ENCODE assay signal across 25 mouse cellular contexts in genomic region chrX:152563034-152563433, GRCm38 (mm10). TPM values are rescaled to one million over a fixed set of nuclear protein-coding genes. Genes with fewer than 3 reads are reported as not detected.
"Had no signal": no experiment of that assay in that cellular context is flagged by ENCODE, and none has a peak within 500 bp of the region (broad histone marks: within the 10 kb centered on the region; RNA-seq: fewer than 3 reads in every experiment).

TSS of gene Cldn34a (plus strand) at chrX:152563334.

- H3K4me3 ChIP-seq: neural tube, embryonic 12.5 days; neural tube, embryonic 13.5 days; neural tube, embryonic 15.5 days; stomach, embryonic 15.5 days had no signal

- DNase-seq: retina, postnatal 1 day; right cerebral cortex, adult 18-20 months; right cerebral cortex, postnatal 14 days; right cerebral cortex, postnatal 25 days; right cerebral cortex, postnatal 4 days; spleen, adult 18-20 months; thymus, adult 18-20 months; thymus, adult 2 months; thymus, postnatal 14 days; thymus, postnatal 25 days; thymus, postnatal 36 days; thymus, postnatal 4 days had no signal

- H3K27me3 ChIP-seq: stomach, embryonic 15.5 days had no signal

- H3K27ac ChIP-seq: neural tube, embryonic 12.5 days; neural tube, embryonic 13.5 days; neural tube, embryonic 15.5 days; stomach, embryonic 15.5 days; stomach, postnatal 0 days had no signal

- H3K4me1 ChIP-seq: neural tube, embryonic 12.5 days; neural tube, embryonic 13.5 days; neural tube, embryonic 15.5 days; stomach, embryonic 15.5 days had no signal

- H3K36me3 ChIP-seq: neural tube, embryonic 12.5 days; neural tube, embryonic 13.5 days; neural tube, embryonic 15.5 days; stomach, embryonic 15.5 days had no signal

RNA-seq across cellular contexts. Expression of gene Cldn34a, which starts in this region (rescaled TPM):
- polyA plus RNA-seq: neural tube, embryonic 11.5 days; neural tube, embryonic 12.5 days; neural tube, embryonic 13.5 days; neural tube, embryonic 14.5 days; neural tube, embryonic 15.5 days; small intestine, adult 2 months; spleen, adult 2 months; stomach, embryonic 14.5 days; stomach, embryonic 15.5 days; stomach, embryonic 16.5 days; stomach, postnatal 0 days; thymus, adult 2 months; thymus, postnatal 0 days; urinary bladder, adult 2 months had no signal
